Mouse (Mus musculus): ENCODE measurements around the gene Defb22.

DNA sequence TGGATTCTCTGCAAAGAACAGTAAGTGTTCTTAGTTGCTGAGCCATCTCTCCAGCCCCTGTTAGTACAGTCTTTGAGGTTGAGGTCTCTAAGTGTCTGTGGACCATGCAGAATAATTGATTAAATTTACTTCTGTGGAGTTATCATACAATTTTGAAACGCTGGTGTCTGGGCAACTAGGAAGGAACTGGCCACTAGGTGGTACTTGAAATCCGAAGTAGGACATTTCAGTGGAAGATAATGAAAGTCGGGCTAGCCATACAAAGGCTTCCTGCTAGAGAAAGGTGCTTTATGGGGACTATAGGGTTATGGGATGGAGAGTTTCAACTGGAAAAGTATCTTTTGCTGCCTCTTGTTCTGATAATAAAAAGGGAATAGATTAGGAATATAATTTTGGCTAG, 17.5 kb downstream of the Defb22 start:
- TF ChIP-seq CTCF (IDR thresholded peaks at IDR 0.05; ENCODE audit: low read depth, low read length) = no peak
- TF ChIP-seq POLR2A (IDR thresholded peaks at IDR 0.05; ENCODE audit: borderline replicate concordance, low read depth, low read length) = no peak

Data from bone marrow macrophage, adult 2 months (primary cell).